Mouse (Mus musculus) lung, embryonic 14.5 days (tissue): Measurements from ENCODE around the gene Cfap157. TPM values are rescaled to one million over a fixed set of nuclear protein-coding genes. Genes with fewer than 3 reads are reported as not detected.

Experiments
- ATAC-seq: fragments of 200-750 bp; cut with Nextera tagmentation; 2 replicates; pipeline ENCODE4 v1.8.0; 2017; ENCODE audit warnings: mild to moderate bottlenecking, moderate TSS enrichment, moderate library complexity; ENCODE audit not compliant: insufficient read depth
- DNase-seq: peaks from one replicate; pipeline ENCODE4 v3.0.0-alpha.2; 2015
- H3K27ac ChIP-seq: fragments of 300-500 bp; sonication (generic); 2 replicates; pipeline ENCODE4 v1.5.1; 2014; ENCODE audit warnings: low read depth, mild to moderate bottlenecking, moderate library complexity
- H3K27me3 ChIP-seq: fragments of 300-500 bp; sonication (generic); 2 replicates; pipeline ENCODE4 v1.6.1; 2014; ENCODE audit warnings: low read length, control low read depth; ENCODE audit not compliant: insufficient read depth
- H3K36me3 ChIP-seq: fragments of 300-500 bp; sonication (generic); 2 replicates; pipeline ENCODE4 v1.6.1; 2014; ENCODE audit warnings: control low read depth; ENCODE audit not compliant: insufficient read depth
- H3K4me1 ChIP-seq: fragments of 300-500 bp; sonication (generic); 2 replicates; pipeline ENCODE4 v1.6.1; 2014; ENCODE audit warnings: antibody characterized with exemption, control low read depth; ENCODE audit not compliant: insufficient read depth
- H3K4me2 ChIP-seq: fragments of 300-500 bp; sonication (generic); 2 replicates; pipeline ENCODE4 v1.6.1; 2014; ENCODE audit warnings: mild to moderate bottlenecking
- H3K4me3 ChIP-seq: fragments of 300-500 bp; sonication (generic); 2 replicates; pipeline ENCODE4 v1.5.1; 2014; ENCODE audit warnings: low read depth, low read length
- H3K9ac ChIP-seq: fragments of 300-500 bp; sonication (generic); 2 replicates; pipeline ENCODE4 v1.6.1; 2014
- H3K9me3 ChIP-seq: fragments of 300-500 bp; sonication (generic); 2 replicates; pipeline ENCODE4 v1.6.1; 2016; ENCODE audit warnings: low read depth, low read length, control low read depth
- CTCF ChIP-seq: IDR thresholded peaks from 2 replicates; pipeline ENCODE4 v1.5.1; 2016; ENCODE audit warnings: antibody characterized with exemption, low read depth
- WGBS: fragments of 180-500 bp; shearing (Covaris S2); extraction: QIAGEN DNeasy Blood & Tissue Kit; methylation state at CpG from one replicate; pipeline ENCODE4 v1.1.7; 2014; 5-methylcytosine and 5-hydroxymethylcytosine counted together
- polyA plus RNA-seq: library from polyadenylated mRNA; unstranded; fragments of >200 nt; fragmentation: Nextera tagmentation; extraction: Ambion mirVana; gene quantifications from 2 replicates; pipeline ENCODE4 v1.2.1, GENCODE M21; 2014

The Cfap157 gene
- polyA plus RNA-seq, 1 experiment from 2014 or later, result 0.33 TPM

- Histone ChIP-seq H3K9ac (no peak overlapping the region), H3K4me1 (peaks cover 7% of the 10 kb centered on the region; the same call in 1 of the 2 replicates), H3K4me2 (no peak overlapping the region), H3K27ac (no peak overlapping the region), H3K36me3 (no peaks in the 10 kb centered on the region), H3K4me3 (no peak overlapping the region), H3K9me3 (no peaks in the 10 kb centered on the region), H3K27me3 (no peaks in the 10 kb centered on the region)
- no peak for TF ChIP-seq CTCF
- no peak for DNase-seq
- WGBS, result 81% methylated on average over 6 of the region's 6 CpGs
- no peak for ATAC-seq
These were observed 4.5 kb downstream of the Cfap157 start for GRCm38 (mm10) chr2:32779714-32780113.

- peak; percentile 85 for DNase-seq
- ATAC-seq, result no peak
- 9% methylated on average over 8 of the region's 8 CpGs for WGBS
- Histone ChIP-seq H3K9me3 (no peaks in the 10 kb centered on the region), H3K4me1 (peaks cover 7% of the 10 kb centered on the region; the same call in 1 of the 2 replicates), H3K9ac (no peak overlapping the region), H3K27ac (no peak overlapping the region), H3K36me3 (no peaks in the 10 kb centered on the region), H3K4me3 (no peak overlapping the region), H3K4me2 (no peak overlapping the region), H3K27me3 (no peaks in the 10 kb centered on the region)
- TF ChIP-seq CTCF, result peak; percentile 90
These were observed 5.1 kb downstream of the Cfap157 start for GRCm38 (mm10) chr2:32779131-32779530.

GRCm38 (mm10) chr2:32778081-32778480, 6.1 kb downstream of the Cfap157 start:
- Histone ChIP-seq H3K4me3 (no peak overlapping the region), H3K4me1 (peaks cover 7% of the 10 kb centered on the region; the same call in 1 of the 2 replicates), H3K27me3 (no peaks in the 10 kb centered on the region), H3K9ac (no peak overlapping the region), H3K36me3 (no peaks in the 10 kb centered on the region), H3K4me2 (no peak overlapping the region), H3K27ac (no peak overlapping the region), H3K9me3 (no peaks in the 10 kb centered on the region)
- no peak for DNase-seq
- WGBS, result 89% methylated on average over 6 of the region's 6 CpGs
- TF ChIP-seq CTCF, result no peak
- ATAC-seq, result no peak

- Histone ChIP-seq H3K4me2 (peak overlapping the region; percentile 78), H3K9me3 (no peaks in the 10 kb centered on the region), H3K4me3 (peak overlapping the region; percentile 61), H3K27ac (no peak overlapping the region), H3K4me1 (peaks cover 7% of the 10 kb centered on the region; the same call in 1 of the 2 replicates), H3K36me3 (no peaks in the 10 kb centered on the region), H3K9ac (peak overlapping the region; percentile 27), H3K27me3 (no peaks in the 10 kb centered on the region)
- TF ChIP-seq CTCF, result no peak
- DNase-seq, result no peak
- ATAC-seq, result no peak
- 21% methylated on average over 22 of the region's 22 CpGs for WGBS
These were observed 8.0 kb downstream of the Cfap157 start for GRCm38 (mm10) chr2:32776192-32776591.

- Histone ChIP-seq H3K27ac (peak within 1 kb of the TSS; percentile 58), H3K36me3 (no peaks in the 10 kb centered on the region), H3K9ac (peak within 1 kb of the TSS; percentile 27), H3K9me3 (no peaks in the 10 kb centered on the region), H3K4me1 (peaks cover 7% of the 10 kb centered on the region; the same call in 1 of the 2 replicates), H3K4me3 (peak within 1 kb of the TSS; percentile 61), H3K27me3 (no peaks in the 10 kb centered on the region), H3K4me2 (peak within 1 kb of the TSS; percentile 78)
- WGBS, result under 1% methylated on average over 46 of the region's 46 CpGs
- peak; percentile 99 for DNase-seq
- TF ChIP-seq CTCF, result no peak
- peak; percentile 98 for ATAC-seq
These were observed 8.7 kb downstream of the Cfap157 start, which contains the start of the genes Ttc16 and Ptrh1 for GRCm38 (mm10) chr2:32775359-32776074. Gene Ttc16 (minus strand): TSS chr2:32775633. Gene Ptrh1 (plus strand): TSS chr2:32775786.

GRCm38 (mm10) chr2:32772626-32773279, 11.5 kb downstream of the Cfap157 start:
- Histone ChIP-seq H3K27ac (no peak overlapping the region), H3K4me3 (no peak overlapping the region), H3K27me3 (no peaks in the 10 kb centered on the region), H3K4me1 (peaks cover 7% of the 10 kb centered on the region; the same call in 1 of the 2 replicates), H3K9me3 (no peaks in the 10 kb centered on the region), H3K36me3 (no peaks in the 10 kb centered on the region), H3K9ac (no peak overlapping the region), H3K4me2 (no peak overlapping the region)
- WGBS, result 69% methylated on average over 8 of the region's 8 CpGs
- DNase-seq (no peak), ATAC-seq (no peak)
- TF ChIP-seq CTCF, result no peak

GRCm38 (mm10) chr2:32771886-32772285, 12.3 kb downstream of the Cfap157 start:
- ATAC-seq, result no peak
- no peak overlapping the region for H3K4me2 ChIP-seq

More at GRCm38 (mm10) chr2:32771886-32772285, 12.3 kb downstream of the Cfap157 start:
- Histone ChIP-seq H3K9ac (no peak overlapping the region), H3K27ac (no peak overlapping the region), H3K4me3 (no peak overlapping the region), H3K36me3 (no peaks in the 10 kb centered on the region), H3K4me1 (peaks cover 7% of the 10 kb centered on the region; the same call in 1 of the 2 replicates), H3K27me3 (no peaks in the 10 kb centered on the region), H3K9me3 (no peaks in the 10 kb centered on the region)
- DNase-seq, result no peak
- TF ChIP-seq CTCF, result no peak
- WGBS, result 24% methylated on average over 12 of the region's 12 CpGs
